Mouse (Mus musculus): ENCODE data around the gene 2310061I04Rik. TPM values are rescaled to one million over a fixed set of nuclear protein-coding genes. Genes with fewer than 3 reads are reported as not detected.

Gene 2310061I04Rik
- total and polyA plus RNA-seq, 2 experiments from 2014 or later = 31.6 to 66.3 TPM

- no peaks in the 10 kb centered on the region for H3K27me3 ChIP-seq (ENCODE audit: insufficient read depth, low read length)
- no peak for TF ChIP-seq CTCF (IDR thresholded peaks at IDR 0.05; ENCODE audit: low read depth)
- H3K4me3 ChIP-seq (ENCODE audit: low read depth, low read length) = peak overlapping the region; percentile 72
- H3K4me2 ChIP-seq (ENCODE audit: low read depth) = peak overlapping the region; percentile 79
- H3K27ac ChIP-seq (ENCODE audit: low read depth, low read length) = peak overlapping the region; percentile 100
- peaks cover 18% of the 10 kb centered on the region for H3K4me1 ChIP-seq (ENCODE audit: insufficient read depth)
- no peak for DNase-seq
- no peak for ATAC-seq
- WGBS = 35% methylated on average over 6 of the region's 6 CpGs
- H3K9ac ChIP-seq = peak overlapping the region; percentile 99
- peaks cover 18% of the 10 kb centered on the region for H3K36me3 ChIP-seq (ENCODE audit: insufficient read depth)
- H3K9me3 ChIP-seq (ENCODE audit: low read length) = no peaks in the 10 kb centered on the region
Measured at GRCm38 (mm10) chr17:35919864-35920301, 22.7 kb upstream of the 2310061I04Rik start.

- Histone ChIP-seq H3K4me3 (ENCODE audit: low read depth, low read length) (peak overlapping the region; percentile 72), H3K27ac (ENCODE audit: low read depth, low read length) (peak overlapping the region; percentile 100), H3K9ac (peak overlapping the region; percentile 99), H3K4me1 (ENCODE audit: insufficient read depth) (peaks cover 18% of the 10 kb centered on the region), H3K36me3 (ENCODE audit: insufficient read depth) (peaks cover 11% of the 10 kb centered on the region), H3K9me3 (ENCODE audit: low read length) (no peaks in the 10 kb centered on the region), H3K27me3 (ENCODE audit: insufficient read depth, low read length) (no peaks in the 10 kb centered on the region), H3K4me2 (ENCODE audit: low read depth) (peak overlapping the region; percentile 79)
- no peak for TF ChIP-seq CTCF (IDR thresholded peaks at IDR 0.05; ENCODE audit: low read depth)
- ATAC-seq (peak; percentile 53), DNase-seq (peak; percentile 97)
- 5% methylated on average over 7 of the region's 7 CpGs for WGBS
Measured at GRCm38 (mm10) chr17:35919060-35919715, 22.0 kb upstream of the 2310061I04Rik start.

GRCm38 (mm10) chr17:35918276-35919059, 21.2 kb upstream of the 2310061I04Rik start:
- Histone ChIP-seq H3K9me3 (ENCODE audit: low read length) (no peaks in the 10 kb centered on the region), H3K9ac (peak overlapping the region; percentile 99), H3K4me2 (ENCODE audit: low read depth) (peak overlapping the region; percentile 79), H3K4me1 (ENCODE audit: insufficient read depth) (peaks cover 18% of the 10 kb centered on the region), H3K4me3 (ENCODE audit: low read depth, low read length) (peak overlapping the region; percentile 72), H3K36me3 (ENCODE audit: insufficient read depth) (peaks cover 5% of the 10 kb centered on the region), H3K27ac (ENCODE audit: low read depth, low read length) (peak overlapping the region; percentile 100), H3K27me3 (ENCODE audit: insufficient read depth, low read length) (no peaks in the 10 kb centered on the region)
- no peak for TF ChIP-seq CTCF (IDR thresholded peaks at IDR 0.05; ENCODE audit: low read depth)
- ATAC-seq (no peak), DNase-seq (no peak)
- WGBS = under 1% methylated on average over 11 of the region's 11 CpGs

GRCm38 (mm10) chr17:35917463-35918251, 20.4 kb upstream of the 2310061I04Rik start:
- peak overlapping the region; percentile 72 for H3K4me3 ChIP-seq (ENCODE audit: low read depth, low read length)
- H3K36me3 ChIP-seq (ENCODE audit: insufficient read depth) = peaks cover 8% of the 10 kb centered on the region; the same call in 1 of the 2 replicates
- H3K4me1 ChIP-seq (ENCODE audit: insufficient read depth) = peaks cover 18% of the 10 kb centered on the region
- no peak for TF ChIP-seq CTCF (IDR thresholded peaks at IDR 0.05; ENCODE audit: low read depth)
- no peaks in the 10 kb centered on the region for H3K9me3 ChIP-seq (ENCODE audit: low read length)
- DNase-seq (peak; percentile 89), ATAC-seq (peak; percentile 43)
- peak overlapping the region; percentile 100 for H3K27ac ChIP-seq (ENCODE audit: low read depth, low read length)
- under 1% methylated on average over 13 of the region's 13 CpGs for WGBS
- no peaks in the 10 kb centered on the region for H3K27me3 ChIP-seq (ENCODE audit: insufficient read depth, low read length)
- peak overlapping the region; percentile 99 for H3K9ac ChIP-seq
- H3K4me2 ChIP-seq (ENCODE audit: low read depth) = peak overlapping the region; percentile 79

- Histone ChIP-seq H3K4me3 (ENCODE audit: low read depth, low read length) (peak overlapping the region; percentile 72), H3K27ac (ENCODE audit: low read depth, low read length) (peak overlapping the region; percentile 100), H3K4me1 (ENCODE audit: insufficient read depth) (peaks cover 15% of the 10 kb centered on the region), H3K9ac (peak overlapping the region; percentile 99), H3K27me3 (ENCODE audit: insufficient read depth, low read length) (no peaks in the 10 kb centered on the region), H3K36me3 (ENCODE audit: insufficient read depth) (peaks cover 8% of the 10 kb centered on the region; the same call in 1 of the 2 replicates), H3K9me3 (ENCODE audit: low read length) (no peaks in the 10 kb centered on the region), H3K4me2 (ENCODE audit: low read depth) (peak overlapping the region; percentile 79)
- no peak for TF ChIP-seq CTCF (IDR thresholded peaks at IDR 0.05; ENCODE audit: low read depth)
- DNase-seq = no peak
- ATAC-seq = no peak
- WGBS = 0% methylated on average over 8 of the region's 8 CpGs
Measured at GRCm38 (mm10) chr17:35917143-35917462, 19.9 kb upstream of the 2310061I04Rik start.

- no peaks in the 10 kb centered on the region for H3K9me3 ChIP-seq (ENCODE audit: low read length)
- DNase-seq = peak; percentile 100
- H3K4me1 ChIP-seq (ENCODE audit: insufficient read depth) = peaks cover 15% of the 10 kb centered on the region
- H3K27me3 ChIP-seq (ENCODE audit: insufficient read depth, low read length) = no peaks in the 10 kb centered on the region
- H3K4me3 ChIP-seq (ENCODE audit: low read depth, low read length) = peak within 1 kb of the TSS; percentile 72
- H3K9ac ChIP-seq = peak within 1 kb of the TSS; percentile 99
- peak; percentile 82 for TF ChIP-seq CTCF (IDR thresholded peaks at IDR 0.05; ENCODE audit: low read depth)
- H3K4me2 ChIP-seq (ENCODE audit: low read depth) = peak within 1 kb of the TSS; percentile 79
- ATAC-seq = peak; percentile 90
- H3K36me3 ChIP-seq (ENCODE audit: insufficient read depth) = peaks cover 8% of the 10 kb centered on the region; the same call in 1 of the 2 replicates
- under 1% methylated on average over 83 of the region's 83 CpGs for WGBS
- H3K27ac ChIP-seq (ENCODE audit: low read depth, low read length) = peak within 1 kb of the TSS; percentile 100
Measured at GRCm38 (mm10) chr17:35916297-35917142, 19.3 kb upstream of the 2310061I04Rik start, which contains the start of the genes Mrps18b and Ppp1r10. Gene Mrps18b (minus strand): TSS chr17:35916389. Gene Ppp1r10 (plus strand): TSS chr17:35916434.
